Mouse (Mus musculus): ENCODE results near the gene Zbtb8os. TPM values are rescaled to one million over a fixed set of nuclear protein-coding genes. Genes with fewer than 3 reads are reported as not detected.

Gene Zbtb8os
- polyA plus RNA-seq, 1 experiment from 2014 or later, result 18.3 TPM

DNA sequence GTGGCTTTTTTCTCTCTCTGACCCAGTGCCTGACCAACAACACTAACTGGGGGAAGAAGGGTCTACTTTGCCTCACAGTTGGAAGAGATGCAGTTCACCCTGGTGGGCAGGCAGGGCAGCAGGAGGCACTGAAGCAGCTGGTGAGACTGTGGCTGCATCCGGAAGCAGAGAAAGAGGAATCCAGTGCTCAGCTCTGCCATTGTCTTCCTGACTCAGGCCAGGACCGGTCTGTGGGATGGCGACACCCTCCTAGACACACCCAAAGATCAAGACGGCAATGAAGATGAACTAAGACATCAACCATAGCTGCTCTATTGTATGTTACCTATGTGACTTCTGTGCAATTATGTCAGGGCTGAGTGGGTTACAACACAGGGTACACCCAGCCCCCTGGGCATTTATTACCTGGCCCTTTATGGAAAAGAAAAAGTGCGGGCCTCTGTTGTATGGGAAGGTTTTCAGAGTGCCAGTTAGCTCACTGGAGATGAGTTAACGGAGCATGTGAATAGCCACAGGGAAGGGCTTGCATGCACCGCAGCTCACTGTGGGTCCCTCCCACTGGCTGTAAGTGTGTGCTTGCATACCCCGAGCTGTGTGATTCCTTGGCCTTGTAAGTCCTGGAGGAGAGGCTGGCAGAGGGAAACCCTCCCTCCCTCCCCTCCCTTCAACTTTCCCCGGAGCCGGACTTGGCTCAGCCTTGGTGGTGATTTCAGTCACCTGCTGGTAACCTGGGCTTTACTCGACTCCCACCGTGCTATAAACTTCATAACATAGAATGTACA lies 58.8 kb downstream of the Zbtb8os start:
- no peak for ATAC-seq (ENCODE audit: low FRiP score)
- WGBS, result 24% methylated on average over 12 of the region's 12 CpGs
- H3K27me3 ChIP-seq (replicated peaks), result no peaks in the 10 kb centered on the region
- H3K36me3 ChIP-seq, result no peaks in the 10 kb centered on the region
- H3K27ac ChIP-seq (replicated peaks), result no peak overlapping the region
- no peaks in the 10 kb centered on the region for H3K4me1 ChIP-seq
- H3K4me3 ChIP-seq (replicated peaks), result no peak overlapping the region
- no peak overlapping the region for H3K9ac ChIP-seq (replicated peaks)
- H3K4me2 ChIP-seq, result no peak overlapping the region
- H3K9me3 ChIP-seq (replicated peaks), result no peaks in the 10 kb centered on the region

DNA sequence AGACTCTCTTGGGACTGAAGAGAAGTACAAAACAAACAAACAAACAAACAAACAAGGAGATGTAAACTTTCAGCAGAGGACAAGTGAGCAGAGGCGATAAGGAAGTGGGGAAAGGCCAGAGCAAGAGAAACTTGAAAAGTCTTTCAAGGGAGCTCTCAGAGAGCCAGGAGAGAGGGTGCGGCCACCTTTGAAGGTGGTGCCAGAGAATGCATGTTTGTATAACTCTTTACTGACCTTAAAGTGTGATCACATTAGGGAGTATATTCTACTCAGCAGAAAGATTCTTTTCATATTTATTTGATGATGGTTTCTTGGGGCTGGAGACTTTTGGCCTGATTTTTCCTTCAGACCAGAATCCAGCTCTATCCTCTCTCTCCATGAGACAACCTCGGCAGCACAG lies 61.5 kb downstream of the Zbtb8os start:
- ATAC-seq (ENCODE audit: low FRiP score), result no peak
- no peak overlapping the region for H3K4me2 ChIP-seq
- 84% methylated on average over 3 of the region's 3 CpGs for WGBS

DNA sequence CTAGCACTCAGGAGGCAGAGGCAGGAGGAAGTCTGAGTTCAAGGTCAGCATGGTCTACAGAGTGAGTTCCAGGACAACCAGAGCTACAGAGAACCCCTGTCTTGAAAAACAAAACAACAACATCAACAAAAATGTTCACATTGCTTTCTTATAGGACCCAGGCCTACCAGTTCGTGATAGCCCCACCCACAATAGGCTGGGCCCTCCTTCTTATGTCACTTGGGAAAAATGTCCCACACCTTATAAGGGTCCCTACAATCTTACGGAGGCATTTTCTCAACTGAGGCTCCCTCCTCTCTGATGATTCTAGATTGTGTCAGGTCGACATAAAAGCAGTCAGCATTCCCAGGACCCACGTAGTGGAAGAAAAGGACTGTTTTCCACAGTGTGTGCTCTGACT lies 64.3 kb downstream of the Zbtb8os start:
- H3K27me3 ChIP-seq (replicated peaks), result no peaks in the 10 kb centered on the region
- no peaks in the 10 kb centered on the region for H3K36me3 ChIP-seq
- H3K4me1 ChIP-seq, result no peaks in the 10 kb centered on the region
- H3K4me2 ChIP-seq, result no peak overlapping the region
- ATAC-seq (ENCODE audit: low FRiP score), result no peak
- H3K9ac ChIP-seq (replicated peaks), result no peak overlapping the region
- WGBS, result 82% methylated on average over 4 of the region's 4 CpGs
- H3K27ac ChIP-seq (replicated peaks), result no peak overlapping the region
- no peaks in the 10 kb centered on the region for H3K9me3 ChIP-seq (replicated peaks)
- H3K4me3 ChIP-seq (replicated peaks), result no peak overlapping the region

More for the DNA sequence above, 61.5 kb downstream of the Zbtb8os start:
- Histone ChIP-seq H3K27me3 (replicated peaks) (no peaks in the 10 kb centered on the region), H3K9ac (replicated peaks) (no peak overlapping the region), H3K4me3 (replicated peaks) (no peak overlapping the region), H3K27ac (replicated peaks) (no peak overlapping the region), H3K4me1 (no peaks in the 10 kb centered on the region), H3K9me3 (replicated peaks) (no peaks in the 10 kb centered on the region), H3K36me3 (no peaks in the 10 kb centered on the region)

Other genes starting within 250 kb of the Zbtb8os start
- 3.3 TPM in 1 of 2 replicates, not detected in the other for gene Tmem54, start 230.1 kb upstream of the Zbtb8os start, polyA plus RNA-seq (2015; fragmentation: Nextera tagmentation; extraction: Ambion mirVana)
- gene Hpca, start 213.7 kb upstream of the Zbtb8os start, polyA plus RNA-seq (2015; fragmentation: Nextera tagmentation; extraction: Ambion mirVana), result 129 and 143 TPM in 2 replicates
- gene Fndc5, start 198.7 kb upstream of the Zbtb8os start, polyA plus RNA-seq (2015; fragmentation: Nextera tagmentation; extraction: Ambion mirVana), result 27.0 and 34.9 TPM in 2 replicates
- 16.7 TPM in 2 replicates for gene S100pbp, start 146.0 kb upstream of the Zbtb8os start, polyA plus RNA-seq (2015; fragmentation: Nextera tagmentation; extraction: Ambion mirVana)
- gene Yars, start 145.9 kb upstream of the Zbtb8os start, polyA plus RNA-seq (2015; fragmentation: Nextera tagmentation; extraction: Ambion mirVana), result 109 and 111 TPM in 2 replicates
- gene C77080, start 74.3 kb upstream of the Zbtb8os start, polyA plus RNA-seq (2015; fragmentation: Nextera tagmentation; extraction: Ambion mirVana), result 6.0 and 6.9 TPM in 2 replicates
- gene Sync, start 48.1 kb upstream of the Zbtb8os start, polyA plus RNA-seq (2015; fragmentation: Nextera tagmentation; extraction: Ambion mirVana), result 2.7 and 2.9 TPM in 2 replicates
- 246 and 284 TPM in 2 replicates for gene Rbbp4, start 325 bp upstream of the Zbtb8os start, polyA plus RNA-seq (2015; fragmentation: Nextera tagmentation; extraction: Ambion mirVana)
- gene Zbtb8a, start 42.4 kb downstream of the Zbtb8os start, polyA plus RNA-seq (2015; fragmentation: Nextera tagmentation; extraction: Ambion mirVana), result 18.2 and 20.2 TPM in 2 replicates
- 14.2 and 15.8 TPM in 2 replicates for gene Zbtb8b, start 105.2 kb downstream of the Zbtb8os start, polyA plus RNA-seq (2015; fragmentation: Nextera tagmentation; extraction: Ambion mirVana)
- gene Bsdc1, start 125.9 kb downstream of the Zbtb8os start, polyA plus RNA-seq (2015; fragmentation: Nextera tagmentation; extraction: Ambion mirVana), result 32.7 and 34.0 TPM in 2 replicates
- 0.19 and 0.27 TPM in 2 replicates for gene Tssk3, start 155.3 kb downstream of the Zbtb8os start, polyA plus RNA-seq (2015; fragmentation: Nextera tagmentation; extraction: Ambion mirVana)
- gene Fam229a, start 155.5 kb downstream of the Zbtb8os start, polyA plus RNA-seq (2015; fragmentation: Nextera tagmentation; extraction: Ambion mirVana), result 0.38 and 0.93 TPM in 2 replicates
- gene Marcksl1, start 177.9 kb downstream of the Zbtb8os start, polyA plus RNA-seq (2015; fragmentation: Nextera tagmentation; extraction: Ambion mirVana), result 1,442 and 1,675 TPM in 2 replicates
- gene Hdac1, start 207.0 kb downstream of the Zbtb8os start, polyA plus RNA-seq (2015; fragmentation: Nextera tagmentation; extraction: Ambion mirVana), result 77.8 and 119 TPM in 2 replicates
- gene Lck, start 237.9 kb downstream of the Zbtb8os start, polyA plus RNA-seq (2015; fragmentation: Nextera tagmentation; extraction: Ambion mirVana), result 11.2 and 99.1 TPM in 2 replicates
- gene Fam167b, start 242.9 kb downstream of the Zbtb8os start, polyA plus RNA-seq (2015; fragmentation: Nextera tagmentation; extraction: Ambion mirVana), result 1.3 TPM in 1 of 2 replicates, not detected in the other

All from neural tube, embryonic 15.5 days (tissue).